Comparison of ENCODE assay signal across 28 mouse cellular contexts in the genomic region with DNA sequence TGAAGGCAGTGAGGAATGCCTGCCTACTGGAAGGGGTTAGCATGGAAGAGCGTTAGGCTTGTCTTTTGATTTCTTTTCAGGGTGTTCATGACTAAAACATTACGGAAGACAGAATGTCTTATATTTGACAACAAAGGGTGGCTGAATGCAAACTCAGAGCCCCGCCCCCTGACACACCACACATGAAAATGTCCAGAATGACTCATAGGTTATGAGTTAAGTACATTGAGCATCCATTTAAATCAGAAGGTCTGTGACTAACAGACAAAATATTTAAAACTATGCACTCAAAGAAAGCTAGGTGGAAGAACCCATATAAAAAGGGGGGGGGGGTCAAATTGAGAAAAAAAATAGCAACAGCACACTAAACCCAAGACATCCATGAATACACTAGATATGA. TPM values are rescaled to one million over a fixed set of nuclear protein-coding genes. Genes with fewer than 3 reads are reported as not detected.
DNase-seq lines count a peak whose midpoint lies in the region; ATAC-seq lines count a peak whose summit lies in the region.
"Had no signal": no experiment of that assay in that cellular context is flagged by ENCODE, and none has a peak within 500 bp of the region (broad histone marks: within the 10 kb centered on the region; RNA-seq: fewer than 3 reads in every experiment).

No protein-coding gene starts in this region.

- no peak overlapping the region for H3K4me2 ChIP-seq in neural tube, embryonic 15.5 days
- H3K4me2 ChIP-seq: embryonic facial prominence, embryonic 13.5 days; embryonic facial prominence, embryonic 15.5 days; forebrain, embryonic 12.5 days had no signal

- H3K36me3 ChIP-seq in neural tube, embryonic 15.5 days = 0 out of 2 replicates have a peak, but pooled peaks cover 3% of the 10 kb centered on the region
- H3K36me3 ChIP-seq: embryonic facial prominence, embryonic 13.5 days; embryonic facial prominence, embryonic 15.5 days; forebrain, embryonic 12.5 days; G1E had no signal

- 93% methylated on average over 3 of the region's 3 CpGs for WGBS in neural tube, embryonic 15.5 days

- H3K4me1 ChIP-seq in neural tube, embryonic 15.5 days = peaks cover 7% of the 10 kb centered on the region
- H3K4me1 ChIP-seq: embryonic facial prominence, embryonic 13.5 days; embryonic facial prominence, embryonic 15.5 days had no signal

- no peak overlapping the region for H3K27ac ChIP-seq in neural tube, embryonic 15.5 days (replicated peaks)
- H3K27ac ChIP-seq: embryonic facial prominence, embryonic 13.5 days; embryonic facial prominence, embryonic 15.5 days; forebrain, embryonic 10.5 days; forebrain, embryonic 12.5 days had no signal

- no peaks in the 10 kb centered on the region for H3K27me3 ChIP-seq in neural tube, embryonic 15.5 days (replicated peaks)
- H3K27me3 ChIP-seq: CH12.LX; embryonic facial prominence, embryonic 13.5 days; embryonic facial prominence, embryonic 15.5 days; forebrain, embryonic 12.5 days; Patski had no signal

- DNase-seq in 3134 (ENCODE audit: extremely low read depth, insufficient read length, low spot score) (peak; percentile 16), 3T3-L1 (ENCODE audit: low read depth, low spot score) (peak; percentile 87)
- DNase-seq in Muller cell, postnatal 12 days (ENCODE audit: inconsistent ontology term) = peak; percentile 20
- no peak for DNase-seq in layer of hippocampus, adult 8-10 months (ENCODE audit: low spot score in 2 of 2)
- no peak for DNase-seq in cerebellum, postnatal 36 days
- DNase-seq: adrenal gland, adult 8-10 months; adrenal gland, postnatal 14 days; adrenal gland, postnatal 36 days; cerebellum, adult 11-12 months; cerebellum, adult 2 months; cerebellum, adult 9-10 months; cerebellum, postnatal 10 days; cerebellum, postnatal 25 days; embryo, embryonic 11 days had no signal

- H3K9ac ChIP-seq in neural tube, embryonic 15.5 days (replicated peaks) = no peak overlapping the region
- H3K9ac ChIP-seq: embryonic facial prominence, embryonic 13.5 days; embryonic facial prominence, embryonic 15.5 days; forebrain, embryonic 12.5 days had no signal

- H3K9me3 ChIP-seq in neural tube, embryonic 15.5 days (replicated peaks) = no peaks in the 10 kb centered on the region
- H3K9me3 ChIP-seq: embryonic facial prominence, embryonic 13.5 days; embryonic facial prominence, embryonic 15.5 days had no signal

- ATAC-seq in neural tube, embryonic 15.5 days (ENCODE audit: low FRiP score) = no peak
- ATAC-seq: activated CD4-positive, CD25-positive, alpha-beta regulatory T cell, adult 4 months; CD4-positive, CD25-positive, alpha-beta regulatory T cell, adult 4 months; forebrain, embryonic 14.5 days; forebrain, embryonic 16.5 days; Patski had no signal

- no peak overlapping the region for H3K4me3 ChIP-seq in neural tube, embryonic 15.5 days (replicated peaks)
- H3K4me3 ChIP-seq: embryonic facial prominence, embryonic 13.5 days; embryonic facial prominence, embryonic 15.5 days; erythroblast, embryonic 14.5 days; forebrain, embryonic 10.5 days; forebrain, embryonic 12.5 days had no signal

RNA-seq across cellular contexts. Expression of a gene that starts 34.9 kb away (rescaled TPM):
- 3.3 and 5.5 TPM in 2 replicates for polyA plus RNA-seq in neural tube, embryonic 15.5 days (2015; fragmentation: Nextera tagmentation; extraction: Ambion mirVana)
- 1 to 10 TPM; 2.6 to 4.7 (median 2.9) TPM for total RNA-seq in layer of hippocampus, adult 8-10 months (2022)
- total RNA-seq: common myeloid progenitor, adult 5-6 weeks had no signal
- polyA plus RNA-seq: erythroblast, embryonic 14.5 days; G1E had no signal

Comparison
In these comparisons a context has a peak if more than half of its experiments do, and no peak if none do; other contexts are left out.
1. DNase-seq: peak in 3134 (single experiment), 3T3-L1 (single experiment) and Muller cell, postnatal 12 days (single experiment); none in layer of hippocampus, adult 8-10 months (0 of 2) and cerebellum, postnatal 36 days (0 of 2).